Mouse (Mus musculus) MEL (cell line): ENCODE data around the gene Mterf1a. TPM values are rescaled to one million over a fixed set of nuclear protein-coding genes. Genes with fewer than 3 reads are reported as not detected.

Experiments
- DNase-seq: peaks from one replicate; pipeline ENCODE4 v3.0.0; 2011; ENCODE audit warnings: low read depth, low spot score
- H3K27ac ChIP-seq: 2 replicates; pipeline ENCODE4 v1.5.1; 2012; ENCODE audit warnings: low read depth, mild to moderate bottlenecking, control low read depth, low read length, moderate library complexity; ENCODE audit not compliant: control insufficient read depth
- H3K27me3 ChIP-seq, 2 experiments: fragments of 150-350 bp in 1 of 2; sonication (generic) in 1 of 2; 2 replicates each; pipeline ENCODE4 v1.6.1; 2012; ENCODE audit warnings: low read length in 2 of 2, mild to moderate bottlenecking in 2 of 2, improper control_type of control experiment in 1 of 2, moderate library complexity in 1 of 2; ENCODE audit not compliant: insufficient read depth in 2 of 2, control insufficient read depth in 1 of 2
- H3K36me3 ChIP-seq, 2 experiments: 2 replicates each; pipeline ENCODE4 v1.6.1; 2012 to 2014; ENCODE audit warnings: low read length in 2 of 2, improper control_type of control experiment in 1 of 2, inconsistent platforms in 1 of 2, mild to moderate bottlenecking in 1 of 2; ENCODE audit not compliant: insufficient read depth in 2 of 2, control insufficient read depth in 1 of 2
- H3K4me1 ChIP-seq, 2 experiments: fragments of 150-350 bp in 1 of 2; sonication (generic) in 1 of 2; 2 replicates each; pipeline ENCODE4 v1.6.1; 2012; ENCODE audit warnings: low read length in 2 of 2, improper control_type of control experiment in 1 of 2, mild to moderate bottlenecking in 1 of 2; ENCODE audit not compliant: insufficient read depth in 2 of 2, control insufficient read depth in 1 of 2
- H3K4me3 ChIP-seq, 2 experiments: fragments of 150-350 bp in 1 of 2; sonication (generic) in 1 of 2; 2 replicates each; pipeline ENCODE4 v1.5.1; 2012; ENCODE audit warnings: low read depth in 2 of 2, low read length in 2 of 2, mild to moderate bottlenecking in 2 of 2, moderate library complexity in 2 of 2, control low read depth in 1 of 2, improper control_type of control experiment in 1 of 2; ENCODE audit not compliant: control insufficient read depth in 1 of 2, insufficient read depth in 1 of 2
- H3K79me2 ChIP-seq: 2 replicates; pipeline ENCODE4 v1.6.1; 2012; ENCODE audit warnings: mild to moderate bottlenecking, low read length, moderate library complexity; ENCODE audit not compliant: control insufficient read depth, poor library complexity, insufficient read depth
- H3K9ac ChIP-seq: 2 replicates; pipeline ENCODE4 v1.6.1; 2012; ENCODE audit warnings: low read depth, mild to moderate bottlenecking, control low read depth, low read length, moderate library complexity; ENCODE audit not compliant: control insufficient read depth, poor library complexity, severe bottlenecking
- H3K9me3 ChIP-seq: fragments of 150-350 bp; sonication (generic); replicated peaks from 2 replicates; pipeline ENCODE4 v1.6.1; 2012; ENCODE audit warnings: mild to moderate bottlenecking, low read length, improper control_type of control experiment, moderate library complexity; ENCODE audit not compliant: insufficient read depth
- ETS1 ChIP-seq: IDR thresholded peaks from 2 replicates; pipeline ENCODE4 v1.6.1; 2012; ENCODE audit warnings: low read depth, mild to moderate bottlenecking, inconsistent platforms, low read length, improper control_type of control experiment, moderate library complexity
- GATA1 ChIP-seq: IDR thresholded peaks from 2 replicates; pipeline ENCODE4 v1.6.1; 2011; ENCODE audit warnings: low read depth, low read length, improper control_type of control experiment
- polyA plus RNA-seq, 2 experiments: library from polyadenylated mRNA; stranded (reverse) in 1 of 2; unstranded in 1 of 2; fragments of >175 nt in 1 of 2; fragments of >200 nt in 1 of 2; gene quantifications; 2 replicates each; pipeline versions ENCODE4 v1.2.1 to v1.2.4; 2012; ENCODE audit warnings: low replicate concordance in 2 of 2, low read depth in 1 of 2; ENCODE audit not compliant: insufficient read length in 2 of 2, insufficient read depth in 1 of 2, missing spikeins in 1 of 2
- total RNA-seq: library from RNA; depleted of rRNA; stranded (reverse); fragments of 300-350 nt; gene quantifications from 2 replicates; pipeline ENCODE4 v1.2.3, GENCODE M21; 2012; rRNA removed

Gene Mterf1a
- total and polyA plus RNA-seq, 3 experiments = 4.2 to 5.5 TPM; not detected in 1

- Histone ChIP-seq H3K9ac (no peak overlapping the region), H3K27ac (no peak overlapping the region), H3K4me1 (no peaks in the 10 kb centered on the region), H3K9me3 (no peaks in the 10 kb centered on the region), H3K27me3 (no peaks in the 10 kb centered on the region; a peak in 1 of 4 replicates), H3K4me3 (no peak overlapping the region), H3K79me2 (no peaks in the 10 kb centered on the region), H3K36me3 (no peaks in the 10 kb centered on the region)
- TF ChIP-seq ETS1 = no peak
- no peak for DNase-seq
These were observed 23.6 kb downstream of the Mterf1a start for GRCm38 (mm10) chr5:3870161-3870560.

GRCm38 (mm10) chr5:3845026-3845425, 48.7 kb downstream of the Mterf1a start, which contains the start of gene Lrrd1:
TSS of gene Lrrd1 (plus strand) at chr5:3845173.
- Histone ChIP-seq H3K79me2 (no peaks in the 10 kb centered on the region), H3K27me3 (no peaks in the 10 kb centered on the region), H3K4me1 (no peaks in the 10 kb centered on the region), H3K4me3 (no peak within 1 kb of the TSS), H3K27ac (no peak within 1 kb of the TSS), H3K9ac (no peak within 1 kb of the TSS), H3K36me3 (peaks cover 0 to 8% of the 10 kb centered on the region in 2 experiments; a peak in 2 of 4 replicates), H3K9me3 (no peaks in the 10 kb centered on the region)
- DNase-seq = no peak
- TF ChIP-seq GATA1 = no peak

Other genes with a start within 250 kb of the Mterf1a start
- 0.16 TPM in 1 of 2 replicates, not detected in the other for gene Tmbim7, start 242.8 kb downstream of the Mterf1a start, total RNA-seq
- gene Tmbim7, start 242.8 kb downstream of the Mterf1a start, polyA plus RNA-seq = under 1 TPM in 1 of 2 experiments, not detected in 1; 0.06 TPM
- gene Gatad1, start 236.7 kb downstream of the Mterf1a start, total RNA-seq = 103 and 119 TPM in 2 replicates
- gene Gatad1, start 236.7 kb downstream of the Mterf1a start, polyA plus RNA-seq = 100 to 1,000 TPM; 186 to 564 TPM
- 16.5 and 19.5 TPM in 2 replicates for gene Ankib1, start 91.0 kb downstream of the Mterf1a start, total RNA-seq
- gene Ankib1, start 91.0 kb downstream of the Mterf1a start, polyA plus RNA-seq = 10 to 100 TPM in 1 of 2 experiments, not detected in 1; 14.5 TPM
- 20.6 and 25.6 TPM in 2 replicates for gene Krit1, start 90.7 kb downstream of the Mterf1a start, total RNA-seq
- gene Krit1, start 90.7 kb downstream of the Mterf1a start, polyA plus RNA-seq = 100 to 1,000 TPM in 1 of 2 experiments, 10 to 100 TPM in 1; 28.0 to 125 TPM
- gene Lrrd1, start 48.8 kb downstream of the Mterf1a start, total RNA-seq = 0.04 TPM in 1 of 2 replicates, not detected in the other
- gene Lrrd1, start 48.8 kb downstream of the Mterf1a start, polyA plus RNA-seq = under 1 TPM in 1 of 2 experiments, not detected in 1; 0.11 TPM
- gene Akap9, start 34.1 kb upstream of the Mterf1a start, total RNA-seq = 15.9 and 16.0 TPM in 2 replicates
- 10 to 100 TPM; 17.3 to 29.3 TPM for gene Akap9, start 34.1 kb upstream of the Mterf1a start, polyA plus RNA-seq
- 30.0 and 39.0 TPM in 2 replicates for gene Cyp51, start 210.8 kb upstream of the Mterf1a start, total RNA-seq
- gene Cyp51, start 210.8 kb upstream of the Mterf1a start, polyA plus RNA-seq = 10 to 100 TPM in 1 of 2 experiments, not detected in 1; 54.7 TPM